Mouse (Mus musculus) 416B (cell line): Measurements from ENCODE around the gene Gtf3c5.
A peak's percentile ranks its signal among the peaks of the same experiment; 100 is the strongest.

Experiments used
- DNase-seq: peaks from one replicate; pipeline ENCODE4 v3.0.0; 2011; ENCODE audit warnings: low read depth

Gene Gtf3c5

GRCm38 (mm10) chr2:28583651-28584050, at the start of gene Gtf3c5:
TSS of gene Gtf3c5 (minus strand) at chr2:28583751.
- no peak for DNase-seq

GRCm38 (mm10) chr2:28633136-28633535, 49.6 kb upstream of the Gtf3c5 start:
- peak; percentile 64 for DNase-seq

- DNase-seq, result no peak
These were observed 49.1 kb upstream of the Gtf3c5 start for GRCm38 (mm10) chr2:28632626-28633025.

DNA sequence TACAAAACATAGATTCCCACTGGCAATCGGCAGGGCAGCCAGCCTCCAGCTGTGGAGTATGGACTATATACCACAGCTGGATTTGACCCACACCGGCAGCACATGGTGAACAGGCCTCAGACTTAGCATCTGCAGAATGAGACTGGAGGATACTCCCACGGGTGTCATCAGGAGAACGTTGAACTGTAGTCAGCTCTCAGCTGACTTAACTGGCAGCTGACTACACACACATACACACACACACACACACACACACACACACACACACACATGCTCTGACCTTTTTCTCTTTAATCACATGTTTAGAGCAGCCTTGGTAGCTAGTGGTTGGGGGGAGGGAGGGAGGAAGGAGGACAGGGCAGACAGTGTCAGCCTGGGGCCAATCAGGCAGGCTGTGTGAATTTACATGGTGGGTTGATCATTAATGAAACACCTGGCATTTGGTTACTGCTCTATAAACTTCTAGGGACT, 46.4 kb upstream of the Gtf3c5 start:
- no peak for DNase-seq

- peak; percentile 45 for DNase-seq
These were observed 44.5 kb upstream of the Gtf3c5 start for GRCm38 (mm10) chr2:28628053-28628452.

- DNase-seq, result no peak
These were observed 42.5 kb upstream of the Gtf3c5 start for GRCm38 (mm10) chr2:28626038-28626437.

DNA sequence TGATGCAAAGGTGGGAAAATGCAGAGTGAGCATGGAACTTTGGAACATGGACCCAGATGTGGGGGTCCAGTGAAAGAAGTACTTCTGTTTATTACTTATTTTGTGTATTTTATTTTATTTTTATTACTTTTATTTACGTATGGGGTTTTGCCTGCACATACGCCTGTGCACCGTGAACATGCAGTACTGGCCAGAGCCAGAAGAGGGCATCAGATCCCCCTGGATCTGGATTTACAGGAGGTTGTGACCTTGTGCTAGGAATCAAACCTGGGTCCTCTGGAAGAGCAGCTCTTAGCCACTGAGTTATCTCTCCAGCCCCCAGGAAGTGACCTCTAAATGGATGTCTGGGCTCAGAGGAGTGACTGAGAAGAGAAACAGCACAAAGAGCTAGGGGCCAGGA, 41.3 kb upstream of the Gtf3c5 start:
- DNase-seq, result no peak

DNA sequence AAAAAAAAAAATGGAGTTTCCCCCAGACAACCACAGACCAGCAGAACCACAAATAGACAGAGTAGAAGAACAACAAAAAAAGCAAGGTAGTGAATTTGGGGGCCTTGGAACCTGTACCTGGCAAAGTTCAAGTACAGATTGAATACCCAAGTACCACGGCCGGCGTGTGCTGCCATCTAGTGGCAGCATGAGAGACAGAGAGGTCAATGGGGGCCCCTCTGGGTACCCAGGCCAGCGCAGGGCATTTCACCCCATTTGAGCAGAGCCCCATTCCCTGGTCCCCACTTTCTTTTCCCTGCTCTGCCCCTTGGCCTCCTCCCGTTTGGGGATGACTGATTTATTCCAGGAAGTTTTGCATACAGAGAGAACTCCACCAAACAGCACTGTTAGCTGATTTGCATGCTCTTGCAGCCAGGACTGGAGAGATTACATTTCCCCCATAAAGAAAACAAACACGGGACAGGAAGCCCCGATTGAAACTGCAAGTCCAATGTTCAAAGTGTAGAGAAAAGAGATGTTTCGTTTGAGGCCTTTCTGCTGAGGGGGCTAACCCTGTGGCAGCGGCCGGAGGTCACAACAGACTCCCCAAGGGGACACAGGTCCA, 39.1 kb upstream of the Gtf3c5 start:
- DNase-seq, result peak; percentile 77

DNA sequence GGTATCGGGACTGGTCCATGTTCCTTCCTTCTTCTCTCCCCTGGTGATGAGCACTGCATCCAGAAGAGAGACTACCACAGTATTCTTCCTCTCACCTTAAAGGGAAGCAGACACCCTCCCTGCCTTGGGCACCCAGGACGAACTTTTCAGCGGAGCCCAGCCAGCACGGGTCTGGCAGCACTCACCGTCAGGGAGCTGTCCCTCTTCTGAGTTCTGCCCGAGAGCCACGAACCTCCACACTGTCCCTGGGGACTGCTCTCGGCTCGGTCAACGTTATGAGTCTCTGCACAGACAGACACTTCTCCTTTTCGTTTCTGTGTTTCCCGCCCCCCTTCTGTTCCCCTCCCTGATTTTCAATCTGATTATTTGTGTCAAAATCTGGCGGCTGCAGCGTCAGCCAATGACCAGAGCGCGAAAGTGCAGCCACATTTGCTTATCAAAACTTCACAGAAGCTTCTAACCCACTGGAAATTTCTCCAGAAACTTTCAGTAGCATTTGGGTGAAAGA, 38.2 kb upstream of the Gtf3c5 start, which contains the start of gene Gfi1b:
Gene Gfi1b, minus strand, starts transcription at position 319 of the 508 bp plus-strand sequence.
- peak; percentile 92 for DNase-seq

- DNase-seq, result no peak
These were observed 37.6 kb upstream of the Gtf3c5 start for GRCm38 (mm10) chr2:28621111-28621510.

DNA sequence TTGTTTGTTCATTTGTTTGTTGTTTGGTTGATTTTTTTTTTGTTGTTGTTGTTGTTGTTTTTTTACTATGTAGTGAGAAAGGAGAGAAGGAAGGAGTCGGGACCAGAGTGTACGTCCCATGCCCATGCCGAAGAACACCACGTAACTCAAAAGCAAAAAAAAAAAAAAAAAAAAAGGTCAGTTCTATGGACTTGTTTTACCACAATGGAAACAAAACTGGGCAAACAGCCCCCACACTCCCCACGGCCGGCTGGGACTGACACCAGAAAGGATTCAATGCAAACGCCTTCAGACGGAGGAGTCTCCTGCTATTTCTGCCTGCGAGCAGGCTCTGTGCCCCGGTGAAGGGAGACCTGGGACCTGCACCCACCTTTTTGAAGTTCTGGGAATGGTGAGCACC, 37.0 kb upstream of the Gtf3c5 start:
- no peak for DNase-seq

DNA sequence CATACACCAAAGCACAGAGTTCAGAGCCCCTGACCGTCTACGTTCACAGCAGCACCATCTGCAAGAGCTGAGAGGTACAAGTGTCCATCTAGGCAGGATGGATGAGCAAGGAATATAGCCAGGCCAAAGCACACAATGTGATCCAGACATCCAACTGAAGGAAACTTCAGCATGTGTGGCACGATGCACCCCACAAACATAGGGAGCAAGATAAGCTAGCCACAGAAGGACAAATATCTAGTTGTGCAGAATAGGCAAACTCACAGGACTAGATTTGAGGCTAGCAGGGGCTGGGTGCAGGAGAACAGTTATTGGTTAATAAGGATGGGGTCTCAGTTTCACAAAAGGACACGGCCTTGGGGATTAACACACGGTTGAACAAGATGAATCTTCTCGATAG, 35.8 kb upstream of the Gtf3c5 start:
- no peak for DNase-seq

DNA sequence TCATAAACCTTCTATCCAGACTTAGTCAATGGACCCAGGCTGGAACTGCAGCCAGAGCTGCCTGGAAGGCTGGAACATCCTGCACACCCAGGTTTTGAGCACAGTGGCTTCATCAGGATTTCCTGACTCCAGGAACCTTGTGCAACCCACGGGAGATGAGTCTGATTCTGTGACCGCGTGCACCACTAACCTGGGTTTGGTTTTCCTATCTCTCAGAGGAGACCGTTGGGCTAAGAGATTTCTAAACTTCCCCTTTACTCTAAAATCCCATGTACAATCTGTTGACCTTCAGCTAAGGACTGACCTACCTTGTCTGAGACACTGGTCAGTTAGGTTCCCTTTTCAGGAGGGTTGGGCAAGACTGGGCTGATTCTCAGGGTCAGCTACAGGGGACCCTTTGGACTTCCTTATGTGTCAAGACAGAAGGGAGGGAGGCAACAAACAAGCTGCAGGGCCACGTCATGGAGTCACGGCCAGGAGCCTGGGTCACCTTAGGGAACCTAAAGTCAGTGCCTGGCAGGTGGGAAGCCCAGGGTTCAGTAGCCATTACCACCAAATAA, 35.3 kb upstream of the Gtf3c5 start:
- DNase-seq, result peak; percentile 89

DNA sequence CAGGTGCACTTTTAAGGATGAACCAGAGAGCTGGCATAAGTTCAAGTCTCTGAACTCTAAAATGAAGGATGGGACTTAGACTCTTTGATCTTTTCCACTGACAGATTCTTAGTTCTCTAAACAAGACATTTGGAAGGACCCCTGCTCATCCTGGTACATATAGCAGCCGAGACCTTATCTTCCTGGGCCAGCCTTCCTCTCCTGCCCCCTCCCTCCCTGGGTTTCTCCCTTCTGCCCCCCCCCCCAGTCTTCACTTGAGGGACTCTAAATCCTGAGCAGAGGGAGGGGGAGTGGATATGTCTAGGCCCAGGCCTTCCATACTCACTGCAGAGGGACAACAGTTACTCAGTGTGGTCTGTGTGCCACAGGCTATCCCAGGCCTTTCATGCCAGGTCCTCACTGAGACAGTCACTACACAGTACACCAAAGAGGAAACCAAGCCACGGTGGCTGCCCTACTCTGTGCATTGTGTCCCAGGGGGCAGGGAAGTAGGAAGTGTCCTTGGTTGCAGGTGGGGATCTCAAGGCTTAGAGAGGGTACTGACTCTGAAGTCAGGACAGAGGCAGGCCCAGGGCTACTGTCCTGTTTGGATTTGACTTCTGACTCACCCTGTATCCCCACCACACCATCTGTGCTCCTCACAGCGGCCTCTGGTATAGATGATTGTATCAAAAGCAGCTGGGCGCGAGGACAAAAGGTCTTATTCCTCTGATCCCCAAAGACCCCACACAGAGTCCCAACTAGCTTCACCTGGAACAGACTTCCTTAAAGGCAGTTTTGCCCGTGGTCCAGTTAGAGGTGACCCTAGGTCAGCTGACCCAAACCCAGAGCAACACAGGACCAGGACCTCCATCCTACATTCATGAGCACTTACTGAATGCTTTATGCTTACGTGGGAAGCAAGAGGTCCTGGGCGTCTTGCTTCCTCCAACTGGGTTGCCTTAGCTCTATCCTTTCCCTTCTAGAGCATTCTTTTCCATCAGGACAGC, 34.2 kb upstream of the Gtf3c5 start:
- DNase-seq, result peak; percentile 35

GRCm38 (mm10) chr2:28616874-28617273, 33.3 kb upstream of the Gtf3c5 start:
- DNase-seq, result no peak

DNA sequence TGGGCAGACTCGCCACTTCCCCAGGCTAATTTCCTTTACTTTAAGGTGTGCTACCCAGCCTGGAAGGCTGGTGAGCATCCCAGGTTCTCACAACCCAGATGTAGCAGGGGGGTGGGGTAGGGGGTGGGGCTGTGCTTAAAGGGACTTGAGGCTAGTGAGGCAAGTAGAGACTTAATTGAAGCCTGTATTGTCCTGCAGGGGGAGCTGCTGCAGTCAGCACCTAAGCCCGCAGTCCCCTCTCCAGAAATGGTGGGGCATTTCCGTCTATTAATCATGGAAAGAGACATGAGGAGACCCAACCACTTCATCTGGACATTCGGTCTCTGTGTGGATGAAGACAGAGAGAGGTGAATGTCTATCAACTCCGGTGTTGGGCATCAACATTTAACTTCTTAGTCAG, 32.8 kb upstream of the Gtf3c5 start:
- peak; percentile 55 for DNase-seq

DNA sequence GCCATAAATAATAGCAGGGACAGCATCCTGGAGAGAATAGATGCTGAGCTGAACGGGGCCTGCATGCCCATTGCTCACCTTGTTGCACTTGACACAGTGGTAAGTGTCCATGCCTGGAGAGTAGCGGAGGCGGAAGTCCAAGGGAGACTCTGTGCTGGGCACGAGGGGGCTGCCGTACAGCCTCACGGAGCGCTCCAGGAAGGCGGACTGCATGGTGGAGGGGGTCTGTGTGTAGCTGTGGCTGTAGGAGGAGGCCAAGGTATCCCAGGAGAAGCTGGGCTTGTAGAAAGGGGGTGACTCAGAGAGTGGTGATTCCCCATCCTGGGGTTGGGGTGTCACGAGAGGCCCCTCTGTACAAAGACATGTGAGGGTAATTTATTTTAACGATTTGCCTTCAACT, 30.0 kb upstream of the Gtf3c5 start:
- DNase-seq, result no peak

GRCm38 (mm10) chr2:28612436-28613063, 29.0 kb upstream of the Gtf3c5 start:
- DNase-seq, result peak; percentile 37

DNA sequence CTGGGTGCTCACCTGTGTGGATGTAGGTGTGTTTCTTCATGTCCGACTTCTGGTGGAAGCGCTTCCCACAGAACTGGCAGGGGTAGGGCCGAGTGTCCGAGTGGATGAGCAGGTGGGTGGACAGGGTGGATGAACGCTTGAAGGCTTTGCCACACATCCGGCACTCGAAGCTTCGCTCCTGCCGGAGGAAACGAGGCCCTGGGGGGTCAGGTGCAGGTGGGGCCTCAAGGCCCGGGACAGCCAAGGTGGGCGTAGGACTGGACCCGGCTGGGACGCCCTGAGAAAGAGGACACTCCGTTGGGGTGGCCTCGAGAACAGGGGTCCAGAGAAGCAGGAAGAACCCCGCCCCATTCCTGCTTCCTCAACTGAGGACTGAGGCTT, 27.8 kb upstream of the Gtf3c5 start:
- DNase-seq, result no peak

DNA sequence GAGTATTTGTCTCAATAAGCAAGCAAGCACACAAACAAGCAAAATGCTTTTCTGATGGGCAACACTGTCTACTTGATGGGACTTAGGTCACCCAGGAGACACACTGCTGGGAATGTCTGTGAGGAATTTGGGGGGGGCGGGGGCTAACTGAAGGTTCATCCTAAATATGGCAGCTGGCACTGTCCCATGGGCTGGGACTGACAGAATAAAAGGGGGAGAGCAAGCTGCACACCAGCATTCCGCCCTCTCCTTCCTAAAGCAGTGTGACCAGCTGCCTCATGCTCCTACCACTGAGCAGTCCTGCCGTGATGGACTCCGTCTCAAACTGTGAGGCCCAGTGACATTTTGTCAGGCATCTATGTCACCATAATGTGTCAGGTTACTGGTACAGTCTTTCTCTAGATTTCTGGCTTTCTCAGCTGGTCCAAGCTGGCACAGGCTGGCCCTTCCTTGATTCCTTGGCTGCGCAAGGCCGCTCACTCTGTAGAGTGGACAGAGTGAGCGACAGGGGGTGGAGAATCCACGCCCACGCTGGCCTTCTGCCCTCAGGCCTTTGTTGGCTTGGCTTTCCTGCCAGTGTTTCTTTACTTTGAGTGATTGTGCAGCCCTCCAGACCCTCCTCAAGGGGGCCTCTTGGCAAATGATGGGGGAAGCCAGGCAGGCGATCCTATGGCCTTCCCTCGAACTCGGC, 27.3 kb upstream of the Gtf3c5 start:
- DNase-seq, result no peak

DNA sequence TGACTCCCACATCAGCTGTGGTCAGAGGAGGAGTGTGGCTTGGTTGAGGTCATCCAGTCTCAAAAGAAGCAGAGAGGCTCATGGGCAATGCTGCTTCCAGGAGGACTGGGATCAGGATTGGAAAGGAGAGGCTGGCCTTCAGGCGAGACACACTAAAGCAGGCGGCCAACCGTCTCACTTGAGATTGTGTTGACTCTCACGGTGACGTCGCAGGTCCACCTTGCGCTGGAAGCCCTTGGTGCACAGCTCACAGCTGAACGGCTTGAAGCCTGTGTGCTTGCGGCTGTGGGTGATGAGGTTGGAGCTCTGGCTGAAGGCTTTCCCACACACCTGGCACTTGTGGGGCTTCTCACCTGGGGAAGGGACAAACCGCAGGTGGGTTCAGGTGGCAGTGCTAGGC, 26.3 kb upstream of the Gtf3c5 start:
- DNase-seq, result no peak
